Mouse (Mus musculus): ENCODE data around the gene Pex5l. TPM values are rescaled to one million over a fixed set of nuclear protein-coding genes. Genes with fewer than 3 reads are reported as not detected.

The Pex5l gene
- 100 to 1,000 TPM; 131 to 134 TPM for total RNA-seq (2021)

DNA sequence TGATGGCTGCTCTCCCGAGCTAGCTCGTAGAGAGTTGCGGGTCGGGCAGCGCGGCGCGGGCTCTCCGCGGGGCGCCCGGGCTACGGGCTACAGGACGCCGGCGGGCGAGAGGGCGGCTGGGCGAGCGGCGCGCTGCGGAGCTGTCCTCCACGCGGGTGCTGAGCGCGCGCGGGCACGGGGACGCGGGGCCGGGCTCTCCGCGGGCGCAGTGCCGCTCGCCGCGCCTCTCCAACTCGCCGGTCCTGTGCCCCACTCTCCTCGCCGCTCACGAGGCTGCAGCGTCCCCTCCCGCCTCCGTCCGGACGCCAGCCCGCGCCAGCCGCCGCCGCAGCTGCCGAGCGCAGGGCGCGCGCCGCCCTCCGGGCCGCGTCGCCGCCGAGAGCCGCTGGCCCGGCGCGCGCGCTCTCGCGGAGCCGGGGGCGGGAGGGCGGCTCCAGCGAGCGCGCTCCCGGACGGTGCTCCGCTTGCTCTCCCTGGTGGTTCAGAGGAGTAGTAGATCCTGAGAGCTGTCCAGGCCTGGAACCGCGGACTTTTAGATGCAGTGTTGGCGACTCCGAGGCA lies at the start of gene Pex5l:
Gene Pex5l, minus strand, starts transcription at position 347 of the 561 bp plus-strand sequence.
- intact Hi-C loops (cut with DNase I) = loop anchor here (5.0 kb wide), 3 partner anchors 101 to 254 kb away; no protein-coding TSS in a partner anchor
- peak; percentile 36 to 80 for DNase-seq (ENCODE audit: extremely low spot score in 1 of 2, low spot score in 2 of 2)

- intact Hi-C loops (cut with DNase I) = no loop called here
- no peak for DNase-seq (ENCODE audit: extremely low spot score in 1 of 2, low spot score in 2 of 2)
These were observed 22.1 kb upstream of the Pex5l start for GRCm38 (mm10) chr3:33165186-33165585.

DNA sequence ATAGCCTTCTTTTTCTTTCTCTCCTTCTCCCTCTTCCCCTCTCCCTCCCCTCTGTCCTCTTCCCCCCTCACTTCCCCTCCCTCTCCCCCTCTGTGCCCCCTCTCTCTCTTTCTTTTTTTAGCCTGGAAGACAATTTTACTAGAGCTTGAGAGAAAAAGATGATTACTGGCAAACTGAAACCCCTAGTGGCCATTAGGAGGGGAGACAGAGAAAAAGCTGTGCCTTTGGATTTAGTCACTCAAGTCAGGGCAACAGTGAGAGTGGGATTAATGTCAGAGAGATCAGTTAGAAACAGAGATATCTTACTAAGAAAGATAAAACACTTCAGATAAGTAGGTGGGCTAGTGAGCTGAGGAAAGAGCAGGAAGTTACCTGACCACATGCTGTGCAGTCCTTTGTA lies 20.8 kb upstream of the Pex5l start:
- intact Hi-C loops (cut with DNase I) = no loop called here
- no peak for DNase-seq (ENCODE audit: extremely low spot score in 1 of 2, low spot score in 2 of 2)

DNA sequence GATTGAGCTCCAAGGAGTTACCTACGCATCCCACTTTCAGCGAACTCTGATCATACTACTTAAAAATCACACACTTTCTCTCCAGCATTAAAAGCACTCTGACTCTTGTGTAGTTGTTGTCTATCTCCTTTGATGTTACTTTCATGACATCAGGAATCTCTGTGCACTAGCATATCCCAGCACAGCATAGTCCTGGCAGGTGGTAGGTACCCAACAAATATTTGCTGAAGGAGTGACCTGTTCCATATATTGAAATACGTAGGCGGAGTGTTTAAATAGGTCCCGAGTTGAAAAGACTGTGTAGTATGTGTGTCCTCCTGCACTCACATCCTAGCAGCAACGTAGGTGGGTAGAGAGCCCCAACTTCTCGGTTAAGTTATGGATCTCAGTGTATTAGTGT lies 545 bp upstream of the Pex5l start:
- intact Hi-C loops (cut with DNase I) = loop anchor here (5.0 kb wide), 3 partner anchors 101 to 254 kb away; no protein-coding TSS in a partner anchor
- no peak for DNase-seq (ENCODE audit: extremely low spot score in 1 of 2, low spot score in 2 of 2)

DNA sequence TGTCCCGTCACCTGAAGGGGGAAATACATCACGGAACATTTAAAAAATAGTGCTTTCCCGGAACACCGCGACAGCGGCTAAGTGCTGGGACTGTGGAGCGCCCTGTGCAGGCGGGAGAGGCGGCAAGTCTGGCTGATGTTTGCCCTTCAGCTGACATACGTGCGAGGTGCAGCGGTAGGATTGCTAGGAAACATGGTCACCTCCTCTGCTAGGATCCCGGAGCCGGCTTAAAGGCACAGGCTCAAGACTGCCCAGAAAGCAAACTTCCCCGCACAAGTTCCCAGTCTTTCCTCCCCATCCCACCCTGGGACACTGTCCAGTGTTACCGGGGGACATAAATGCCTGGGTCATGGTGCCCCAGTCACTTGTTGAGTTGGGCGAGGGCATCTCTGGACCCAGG lies 649 bp downstream of the Pex5l start:
- intact Hi-C loops (cut with DNase I) = loop anchor here (5.0 kb wide), 3 partner anchors 100 to 255 kb away; no protein-coding TSS in a partner anchor
- DNase-seq (ENCODE audit: extremely low spot score in 1 of 2, low spot score in 2 of 2) = peak in 1 of 2 experiments; percentile 22

DNA sequence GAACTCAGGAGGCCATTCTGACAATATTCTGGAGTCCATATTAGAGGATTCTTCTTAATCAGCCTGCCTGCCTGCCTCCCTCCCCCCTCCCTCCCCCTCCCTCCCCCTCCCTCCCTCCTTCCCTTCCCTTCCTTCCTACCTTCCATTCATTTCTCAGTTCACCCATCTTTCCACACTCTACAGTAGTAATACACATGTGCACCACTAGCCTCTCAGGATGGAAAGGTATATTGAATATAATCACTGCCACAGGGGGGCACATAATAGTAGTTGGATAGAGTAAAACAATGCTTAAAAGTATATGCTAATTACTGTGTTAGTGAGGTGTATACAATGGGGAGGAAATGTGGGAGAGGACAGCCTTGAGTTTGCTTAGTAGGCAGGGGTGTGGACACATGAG lies 13.1 kb downstream of the Pex5l start:
- no peak for DNase-seq (ENCODE audit: extremely low spot score in 1 of 2, low spot score in 2 of 2)
- intact Hi-C loops (cut with DNase I) = loop anchor here (10.0 kb wide), 1 partner anchor 665 kb away; the partner anchor contains the start of gene Ttc14

DNA sequence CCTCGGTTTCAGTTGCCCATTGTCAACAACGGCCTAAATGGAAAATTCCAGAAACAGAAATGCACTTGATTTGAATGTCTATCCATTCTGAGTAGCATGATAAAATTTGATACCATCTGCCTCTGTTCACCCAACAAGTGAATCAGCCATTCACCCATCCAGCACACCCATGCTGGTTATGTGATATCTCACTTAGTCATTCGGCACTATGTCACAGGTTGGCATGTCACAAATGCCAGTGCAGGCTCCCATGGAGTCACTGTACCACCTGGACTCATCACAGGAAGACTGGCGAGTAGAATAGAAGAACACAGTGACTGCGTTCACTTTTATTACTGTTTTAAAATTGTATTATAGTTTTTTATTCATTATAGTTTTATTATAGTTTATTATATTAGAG lies 18.3 kb downstream of the Pex5l start:
- no peak for DNase-seq (ENCODE audit: extremely low spot score in 1 of 2, low spot score in 2 of 2)
- intact Hi-C loops (cut with DNase I) = no loop called here

GRCm38 (mm10) chr3:33105785-33106184 lies 37.3 kb downstream of the Pex5l start:
- no peak for DNase-seq (ENCODE audit: extremely low spot score in 1 of 2, low spot score in 2 of 2)
- intact Hi-C loops (cut with DNase I) = no loop called here

GRCm38 (mm10) chr3:33103501-33103900 lies 39.5 kb downstream of the Pex5l start:
- intact Hi-C loops (cut with DNase I) = no loop called here
- DNase-seq (ENCODE audit: extremely low spot score in 1 of 2, low spot score in 2 of 2) = no peak

DNA sequence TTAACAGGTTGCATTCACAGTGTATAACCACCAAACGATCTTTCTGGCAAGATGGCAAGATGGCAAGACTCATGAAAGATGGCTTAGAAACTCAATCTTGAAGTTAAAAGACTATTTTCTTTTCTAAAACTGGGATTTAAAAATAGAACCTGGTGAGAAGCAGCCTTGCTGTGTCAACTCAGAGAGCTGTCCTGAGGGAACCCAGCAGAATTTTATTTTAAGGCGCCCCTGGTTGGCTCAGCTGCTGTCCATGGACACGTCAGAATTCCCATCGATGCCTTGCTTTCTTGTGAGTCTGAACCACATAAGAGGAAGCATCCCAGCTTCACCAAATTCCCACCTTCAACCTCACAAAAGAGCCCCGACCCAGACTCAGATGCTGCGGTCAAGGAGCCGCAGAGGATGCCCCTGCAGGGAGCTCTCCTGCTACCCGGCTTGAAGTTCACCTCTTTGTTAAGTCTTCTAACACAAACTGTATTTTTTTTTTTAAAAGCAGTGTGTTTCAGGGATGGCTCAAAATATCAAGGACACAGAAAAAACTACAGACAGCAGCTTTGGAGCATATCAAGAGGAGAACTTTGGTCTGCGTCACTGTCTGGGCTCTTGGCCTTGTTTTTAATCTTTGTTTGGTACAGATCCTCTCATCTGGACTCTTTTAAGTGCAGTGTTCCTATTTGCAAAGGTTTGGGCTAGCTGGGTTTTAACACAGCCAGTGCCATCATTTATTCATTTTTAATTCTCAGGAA lies 44.3 kb downstream of the Pex5l start:
- intact Hi-C loops (cut with DNase I) = no loop called here
- DNase-seq (ENCODE audit: extremely low spot score in 1 of 2, low spot score in 2 of 2) = no peak

- intact Hi-C loops (cut with DNase I) = no loop called here
- no peak for DNase-seq (ENCODE audit: extremely low spot score in 1 of 2, low spot score in 2 of 2)
These were observed 49.4 kb downstream of the Pex5l start for GRCm38 (mm10) chr3:33093646-33094045.

- DNase-seq (ENCODE audit: extremely low spot score in 1 of 2, low spot score in 2 of 2) = no peak
- intact Hi-C loops (cut with DNase I) = no loop called here
These were observed 53.0 kb downstream of the Pex5l start for GRCm38 (mm10) chr3:33090001-33090400.

GRCm38 (mm10) chr3:33089470-33089869 lies 53.6 kb downstream of the Pex5l start:
- intact Hi-C loops (cut with DNase I) = no loop called here
- no peak for DNase-seq (ENCODE audit: extremely low spot score in 1 of 2, low spot score in 2 of 2)

DNA sequence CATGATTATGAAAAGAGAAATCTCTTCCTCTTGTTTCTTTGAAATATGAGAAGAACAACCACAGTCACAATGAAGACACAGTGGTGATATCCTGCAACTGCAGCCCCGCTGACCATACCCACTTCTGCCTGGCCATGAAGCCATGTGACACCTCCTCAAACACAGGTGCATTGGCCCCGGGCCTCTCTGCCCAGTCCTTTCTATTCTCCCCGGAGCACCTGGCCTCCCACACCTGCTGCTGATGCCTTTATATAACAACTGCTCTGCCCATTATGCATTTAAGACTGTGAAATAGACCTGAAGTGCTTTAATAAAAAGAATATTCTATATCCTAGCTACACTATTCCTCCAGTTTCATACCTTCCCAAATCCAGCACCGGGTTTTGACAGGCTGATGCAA lies 54.8 kb downstream of the Pex5l start:
- no peak for DNase-seq (ENCODE audit: extremely low spot score in 1 of 2, low spot score in 2 of 2)
- intact Hi-C loops (cut with DNase I) = no loop called here

DNA sequence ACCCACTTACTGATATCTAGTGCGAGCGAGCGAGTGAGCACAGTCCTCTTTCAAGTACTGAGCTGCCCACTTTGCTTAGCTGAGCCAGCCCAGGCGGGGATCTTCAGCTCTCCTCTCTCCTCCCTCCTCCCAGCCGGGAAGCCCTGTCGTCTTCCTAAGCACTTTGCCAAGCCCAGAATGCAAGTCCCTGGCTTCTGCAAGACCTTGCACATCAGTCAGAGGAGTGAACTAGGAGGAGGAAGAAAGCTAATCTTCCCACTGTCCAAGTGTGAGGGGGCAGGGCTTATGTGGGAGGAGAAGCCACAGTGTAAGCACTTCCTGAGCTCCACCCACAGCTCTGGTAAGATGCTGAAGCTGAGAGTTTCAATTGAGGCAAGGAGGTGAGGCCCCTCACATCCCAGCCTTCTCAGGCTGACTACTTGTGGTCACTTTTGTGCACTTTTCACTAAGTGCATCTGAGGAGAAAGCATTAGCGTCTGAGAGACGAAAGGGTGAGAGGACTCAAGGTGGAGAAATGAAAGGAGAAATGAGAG lies 60.2 kb downstream of the Pex5l start:
- intact Hi-C loops (cut with DNase I) = no loop called here
- no peak for DNase-seq (ENCODE audit: extremely low spot score in 1 of 2, low spot score in 2 of 2)

DNA sequence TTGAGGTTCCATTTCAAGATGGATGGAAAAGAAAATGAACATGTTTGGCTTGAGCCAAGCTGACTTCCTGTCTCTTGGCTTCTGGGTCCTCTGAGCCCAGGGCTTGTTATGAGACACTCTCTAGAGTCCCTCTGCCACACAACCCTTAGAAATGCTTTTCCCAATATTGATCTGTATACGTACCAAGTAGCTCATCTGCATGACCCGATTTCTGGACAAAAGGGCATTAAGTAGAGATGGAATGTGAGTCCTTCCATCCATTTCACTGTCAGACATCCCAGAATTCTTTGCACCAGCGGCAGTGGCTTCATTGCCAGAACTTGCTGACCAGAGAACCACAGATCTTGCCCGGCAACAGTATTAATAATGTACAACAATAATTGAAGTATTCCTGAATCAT lies 61.3 kb downstream of the Pex5l start:
- intact Hi-C loops (cut with DNase I) = no loop called here

DNA sequence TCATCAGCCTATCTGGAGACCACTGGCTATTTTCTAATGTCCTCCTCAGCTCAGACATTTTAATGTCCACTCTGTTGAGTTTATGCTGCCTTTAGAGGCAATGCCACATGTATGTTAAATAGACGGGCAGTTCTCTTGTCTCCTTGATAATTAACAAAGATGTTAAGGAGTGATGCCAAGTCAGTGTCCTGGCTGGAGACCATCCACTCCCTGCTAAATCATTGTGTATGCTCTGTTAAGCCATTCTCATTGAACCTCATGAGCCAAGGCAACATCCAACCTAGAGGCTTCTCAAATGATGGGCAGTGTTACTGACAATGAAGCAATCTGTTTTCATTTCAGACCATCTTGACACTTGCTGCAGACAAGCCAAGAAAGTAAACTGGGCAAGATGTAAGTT lies 63.4 kb downstream of the Pex5l start:
- DNase-seq (ENCODE audit: extremely low spot score in 1 of 2, low spot score in 2 of 2) = no peak
- intact Hi-C loops (cut with DNase I) = no loop called here

More for the DNA sequence above, 61.3 kb downstream of the Pex5l start:
- DNase-seq (ENCODE audit: extremely low spot score in 1 of 2, low spot score in 2 of 2) = no peak

DNA sequence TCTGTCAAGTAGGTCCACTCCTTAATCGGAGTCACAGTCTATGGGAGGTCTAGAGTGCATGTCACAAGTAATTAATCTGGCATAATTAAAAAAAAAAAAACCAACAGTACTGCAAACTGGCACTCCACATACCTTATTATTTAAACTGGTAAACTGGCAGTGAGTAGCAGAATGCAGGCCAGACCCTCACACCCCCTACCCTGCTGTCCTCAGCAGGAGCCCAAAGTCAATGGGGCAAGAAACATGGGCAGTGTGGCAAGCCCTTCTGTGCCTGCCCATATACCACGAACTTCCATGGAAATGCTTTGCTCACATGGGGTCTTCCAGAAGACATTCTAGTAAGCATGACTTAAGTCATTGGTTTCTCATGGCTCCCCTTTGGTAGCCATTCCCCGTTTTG lies 63.9 kb downstream of the Pex5l start:
- no peak for DNase-seq (ENCODE audit: extremely low spot score in 1 of 2, low spot score in 2 of 2)
- intact Hi-C loops (cut with DNase I) = no loop called here

- intact Hi-C loops (cut with DNase I) = no loop called here
- no peak for DNase-seq (ENCODE audit: extremely low spot score in 1 of 2, low spot score in 2 of 2)
These were observed 67.4 kb downstream of the Pex5l start for GRCm38 (mm10) chr3:33075696-33076095.
